Mouse (Mus musculus): ENCODE results near the gene Phc2. TPM values are rescaled to one million over a fixed set of nuclear protein-coding genes. Genes with fewer than 3 reads are reported as not detected.

Phc2 gene
- total and polyA plus RNA-seq, 3 experiments, result 23.7 to 65.5 TPM; not detected in 1

- H3K36me3 ChIP-seq (ENCODE audit: control insufficient read depth in 1 of 2, insufficient read depth in 2 of 2, low read length in 2 of 2), result no peaks in the 10 kb centered on the region; a peak in 1 of 4 replicates
- peak; percentile 49 for DNase-seq (ENCODE audit: low read depth, low spot score)
- no peaks in the 10 kb centered on the region for H3K9me3 ChIP-seq (replicated peaks; ENCODE audit: insufficient read depth, low read length)
- H3K4me1 ChIP-seq (ENCODE audit: control insufficient read depth in 1 of 2, insufficient read depth in 2 of 2, low read length in 2 of 2), result peaks cover 0 to 14% of the 10 kb centered on the region in 2 experiments; a peak in 3 of 4 replicates
- H3K27ac ChIP-seq (ENCODE audit: control insufficient read depth, low read depth, low read length), result no peak overlapping the region
- H3K4me3 ChIP-seq (ENCODE audit: control insufficient read depth in 1 of 2, insufficient read depth in 1 of 2, low read depth in 2 of 2, low read length in 2 of 2), result no peak overlapping the region
- H3K79me2 ChIP-seq (ENCODE audit: control insufficient read depth, insufficient read depth, low read length, poor library complexity), result no peaks in the 10 kb centered on the region
- no peaks in the 10 kb centered on the region for H3K27me3 ChIP-seq (ENCODE audit: control insufficient read depth in 1 of 2, insufficient read depth in 2 of 2, low read length in 2 of 2)
- no peak overlapping the region for H3K9ac ChIP-seq (ENCODE audit: control insufficient read depth, low read depth, low read length, poor library complexity, severe bottlenecking)
- TF ChIP-seq RAD21 (IDR thresholded peaks at IDR 0.05; ENCODE audit: low read depth, low read length) (peak; percentile 39), SMC3 (IDR thresholded peaks at IDR 0.05; ENCODE audit: low read depth, low read length) (peak; percentile 33), CTCF (IDR thresholded peaks at IDR 0.05 in 2 of 3, conservative IDR thresholded peaks at IDR 0.05 in 1 of 3; ENCODE audit: control insufficient read depth in 1 of 3, insufficient read depth in 1 of 3, low read depth in 2 of 3, low read length in 3 of 3, poor library complexity in 1 of 3, severe bottlenecking in 1 of 3) (peak in 2 of 3 experiments; percentile 5 to 33; a peak in 2 of 6 replicates), RCOR1 (IDR thresholded peaks at IDR 0.05; ENCODE audit: low read depth, low read length) (0 out of 2 replicates have a peak, but pooled peaks have one; percentile 13), BHLHE40 (IDR thresholded peaks at IDR 0.05; ENCODE audit: borderline replicate concordance, low read depth, low read length) (no peak)
Observed at GRCm38 (mm10) chr4:128706626-128707025, 52.1 kb downstream of the Phc2 start.

- peaks cover 5% of the 10 kb centered on the region; the same call in 1 of the 2 replicates for H3K79me2 ChIP-seq (ENCODE audit: control insufficient read depth, insufficient read depth, low read length, poor library complexity)
- no peak overlapping the region for H3K4me3 ChIP-seq (ENCODE audit: control insufficient read depth in 1 of 2, insufficient read depth in 1 of 2, low read depth in 2 of 2, low read length in 2 of 2)
- TF ChIP-seq MEF2A (IDR thresholded peaks at IDR 0.05; ENCODE audit: extremely low read depth, insufficient replicate concordance, low read depth, low read length, poor library complexity, severe bottlenecking), result no peak
- no peak for TF ChIP-seq RCOR1 (IDR thresholded peaks at IDR 0.05; ENCODE audit: low read depth, low read length)
- no peak for TF ChIP-seq GATA1 (IDR thresholded peaks at IDR 0.05; ENCODE audit: low read depth, low read length)
- TF ChIP-seq CHD2 (IDR thresholded peaks at IDR 0.05; ENCODE audit: low read length), result no peak
- TF ChIP-seq CTCF (IDR thresholded peaks at IDR 0.05 in 2 of 3, conservative IDR thresholded peaks at IDR 0.05 in 1 of 3; ENCODE audit: control insufficient read depth in 1 of 3, insufficient read depth in 1 of 3, low read depth in 2 of 3, low read length in 3 of 3, poor library complexity in 1 of 3, severe bottlenecking in 1 of 3), result no peak; a peak in 1 of 6 replicates
- TF ChIP-seq EP300 (IDR thresholded peaks at IDR 0.05; ENCODE audit: low read depth in 1 of 2, low read length in 2 of 2), result no peak
- TF ChIP-seq MAX (IDR thresholded peaks at IDR 0.05; ENCODE audit: low read length), result no peak
- no peak for TF ChIP-seq MXI1 (IDR thresholded peaks at IDR 0.05; ENCODE audit: low read depth, low read length)
- no peak for TF ChIP-seq MAFK (IDR thresholded peaks at IDR 0.05; ENCODE audit: borderline replicate concordance, low read depth, low read length)
- no peak for TF ChIP-seq TCF12 (IDR thresholded peaks at IDR 0.05; ENCODE audit: low read depth, low read length)
- TF ChIP-seq POLR2A (IDR thresholded peaks at IDR 0.05; ENCODE audit: control insufficient read depth in 1 of 2, insufficient read depth in 1 of 2, low read depth in 1 of 2, low read length in 2 of 2, poor library complexity in 1 of 2), result no peak
- no peak; the same call in 1 of the 2 replicates for TF ChIP-seq RAD21 (IDR thresholded peaks at IDR 0.05; ENCODE audit: low read depth, low read length)
- no peak for TF ChIP-seq E2F4 (IDR thresholded peaks at IDR 0.05; ENCODE audit: borderline replicate concordance, low read depth, low read length)
- TF ChIP-seq ZNF384 (IDR thresholded peaks at IDR 0.05; ENCODE audit: low read depth, low read length), result no peak
- no peak for TF ChIP-seq JUND (IDR thresholded peaks at IDR 0.05; ENCODE audit: low read depth, low read length)
- no peak for TF ChIP-seq ZKSCAN1 (IDR thresholded peaks at IDR 0.05; ENCODE audit: low read depth, low read length)
- TF ChIP-seq USF1 (IDR thresholded peaks at IDR 0.05; ENCODE audit: low read depth, low read length), result no peak
- no peaks in the 10 kb centered on the region; a peak in 1 of 4 replicates for H3K36me3 ChIP-seq (ENCODE audit: control insufficient read depth in 1 of 2, insufficient read depth in 2 of 2, low read length in 2 of 2)
- H3K4me1 ChIP-seq (ENCODE audit: control insufficient read depth in 1 of 2, insufficient read depth in 2 of 2, low read length in 2 of 2), result peaks cover 0 to 16% of the 10 kb centered on the region in 2 experiments; a peak in 3 of 4 replicates
- H3K27ac ChIP-seq (ENCODE audit: control insufficient read depth, low read depth, low read length), result no peak overlapping the region
- no peak overlapping the region for H3K9ac ChIP-seq (ENCODE audit: control insufficient read depth, low read depth, low read length, poor library complexity, severe bottlenecking)
- H3K9me3 ChIP-seq (replicated peaks; ENCODE audit: insufficient read depth, low read length), result no peaks in the 10 kb centered on the region
- H3K27me3 ChIP-seq (ENCODE audit: control insufficient read depth in 1 of 2, insufficient read depth in 2 of 2, low read length in 2 of 2), result no peaks in the 10 kb centered on the region
- DNase-seq (ENCODE audit: low read depth, low spot score), result no peak
Observed at GRCm38 (mm10) chr4:128707384-128707783, 52.9 kb downstream of the Phc2 start.

Measured in MEL (cell line).